In the genomic region with DNA sequence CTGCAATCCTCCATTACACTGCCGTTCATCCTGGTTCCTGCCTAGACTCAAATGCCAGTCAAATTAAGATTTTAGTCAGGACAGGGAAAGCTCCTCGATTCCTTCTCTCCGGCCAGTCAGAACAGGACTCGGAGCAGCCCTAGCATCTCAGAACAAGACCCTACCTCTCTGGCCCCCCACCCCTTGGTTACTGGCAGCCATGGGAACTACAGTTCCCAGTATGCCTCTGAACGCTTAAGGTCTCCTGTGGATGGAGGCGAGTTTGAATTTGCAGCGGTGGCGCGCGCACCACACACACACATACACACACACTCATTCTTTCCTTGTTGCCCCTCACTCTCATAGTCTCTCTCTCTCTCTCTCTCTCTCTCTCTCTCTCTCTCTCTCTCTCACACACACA, we compare ENCODE assay signal across 7 mouse cellular contexts. TPM values are rescaled to one million over a fixed set of nuclear protein-coding genes. Genes with fewer than 3 reads are reported as not detected.
DNase-seq lines count a peak whose midpoint lies in the region; ATAC-seq lines count a peak whose summit lies in the region.

No protein-coding gene starts in this region.

- 0 out of 2 replicates have a peak, but pooled peaks cover 10% of the 10 kb centered on the region for H3K27me3 ChIP-seq in embryonic facial prominence, embryonic 12.5 days
- H3K27me3 ChIP-seq in hindbrain, embryonic 16.5 days (replicated peaks; ENCODE audit: control insufficient read depth, insufficient read depth, low read length), result no peaks in the 10 kb centered on the region; the same call in 1 of the 2 replicates
- H3K27me3 ChIP-seq in neural tube, embryonic 11.5 days (ENCODE audit: control insufficient read depth, insufficient read depth, low read length), result no peaks in the 10 kb centered on the region

- H3K9me3 ChIP-seq in embryonic facial prominence, embryonic 12.5 days, result no peaks in the 10 kb centered on the region
- no peaks in the 10 kb centered on the region for H3K9me3 ChIP-seq in hindbrain, embryonic 16.5 days (ENCODE audit: control insufficient read depth, low read length)
- no peaks in the 10 kb centered on the region for H3K9me3 ChIP-seq in neural tube, embryonic 11.5 days (ENCODE audit: control insufficient read depth, low read length)

- H3K4me1 ChIP-seq in embryonic facial prominence, embryonic 12.5 days, result no peaks in the 10 kb centered on the region
- no peaks in the 10 kb centered on the region for H3K4me1 ChIP-seq in hindbrain, embryonic 16.5 days (ENCODE audit: control insufficient read depth, insufficient read depth, low read depth, low read length)
- no peaks in the 10 kb centered on the region for H3K4me1 ChIP-seq in neural tube, embryonic 11.5 days (ENCODE audit: control insufficient read depth, insufficient read depth, low read length)

- WGBS in embryonic facial prominence, embryonic 12.5 days, result 35% methylated on average over 6 of the region's 10 CpGs
- WGBS in hindbrain, embryonic 16.5 days, result 10% methylated on average over 10 of the region's 10 CpGs
- WGBS in neural tube, embryonic 11.5 days, result 30% methylated on average over 10 of the region's 10 CpGs

- no peak; the same call in 1 of the 2 replicates for ATAC-seq in embryonic facial prominence, embryonic 12.5 days (ENCODE audit: insufficient number of reproducible peaks, insufficient read depth, low FRiP score, low TSS enrichment)
- peak; percentile 84 for ATAC-seq in hindbrain, embryonic 16.5 days
- ATAC-seq in neural tube, embryonic 11.5 days (ENCODE audit: insufficient read depth, low FRiP score, low TSS enrichment), result peak; percentile 38; the same call in 1 of the 2 replicates

- H3K4me2 ChIP-seq in embryonic facial prominence, embryonic 12.5 days (replicated peaks), result peak overlapping the region; percentile 51
- peak overlapping the region; percentile 55 for H3K4me2 ChIP-seq in hindbrain, embryonic 16.5 days (ENCODE audit: low read length)
- peak overlapping the region; percentile 34 for H3K4me2 ChIP-seq in neural tube, embryonic 11.5 days (ENCODE audit: low read depth)

- no peak overlapping the region for H3K9ac ChIP-seq in embryonic facial prominence, embryonic 12.5 days
- H3K9ac ChIP-seq in hindbrain, embryonic 16.5 days (ENCODE audit: low read depth, low read length), result peak overlapping the region; percentile 44; the same call in 1 of the 2 replicates
- H3K9ac ChIP-seq in neural tube, embryonic 11.5 days (ENCODE audit: low read length), result no peak overlapping the region

- H3K27ac ChIP-seq in embryonic facial prominence, embryonic 12.5 days, result no peak overlapping the region
- no peak overlapping the region for H3K27ac ChIP-seq in hindbrain, embryonic 16.5 days (ENCODE audit: low read depth, low read length)
- H3K27ac ChIP-seq in neural tube, embryonic 11.5 days (ENCODE audit: low read depth, low read length), result no peak overlapping the region

- DNase-seq in left cerebral cortex, postnatal 36 days (ENCODE audit: low spot score in 2 of 2), result peak; percentile 10 to 17
- no peak for DNase-seq in left cerebral cortex, postnatal 4 days
- peak; percentile 19 for DNase-seq in neural tube, embryonic 11.5 days (ENCODE audit: low spot score)
- no peak for DNase-seq in adrenal gland, adult 8-10 months
- no peak for DNase-seq in urinary bladder, postnatal 14 days (ENCODE audit: low spot score)

- H3K36me3 ChIP-seq in embryonic facial prominence, embryonic 12.5 days, result no peaks in the 10 kb centered on the region
- no peaks in the 10 kb centered on the region for H3K36me3 ChIP-seq in hindbrain, embryonic 16.5 days (ENCODE audit: control insufficient read depth, insufficient read depth, low read length)
- no peaks in the 10 kb centered on the region for H3K36me3 ChIP-seq in neural tube, embryonic 11.5 days (ENCODE audit: control insufficient read depth, insufficient read depth, low read length)

- intact Hi-C loops in left cerebral cortex, postnatal 36 days (cut with DNase I), result loop anchor here (10.0 kb wide), 2 partner anchors 115 to 245 kb away; a partner anchor contains a TSS
- intact Hi-C loops in left cerebral cortex, postnatal 4 days (cut with DNase I), result no loop called here

- peak overlapping the region; percentile 29 for H3K4me3 ChIP-seq in embryonic facial prominence, embryonic 12.5 days
- peak overlapping the region; percentile 31 for H3K4me3 ChIP-seq in hindbrain, embryonic 16.5 days (ENCODE audit: low read length)
- H3K4me3 ChIP-seq in neural tube, embryonic 11.5 days (ENCODE audit: low read depth, low read length), result peak overlapping the region; percentile 20; the same call in 1 of the 2 replicates

RNA-seq across cellular contexts. Expression of a gene that starts 9.8 kb away (rescaled TPM):
- 1 to 10 TPM; 7.2 TPM for total RNA-seq in left cerebral cortex, postnatal 36 days (2021)
- total RNA-seq in left cerebral cortex, postnatal 4 days (2021), result 10 to 100 TPM; 13.5 to 16.3 TPM
- 2.7 and 3.4 TPM in 2 replicates for polyA plus RNA-seq in embryonic facial prominence, embryonic 12.5 days (2016; fragmentation: Nextera tagmentation; extraction: Ambion mirVana)
- polyA plus RNA-seq in hindbrain, embryonic 16.5 days (2015; fragmentation: Nextera tagmentation; extraction: Ambion mirVana), result 38.5 and 45.9 TPM in 2 replicates
- 7.0 and 8.0 TPM in 2 replicates for polyA plus RNA-seq in neural tube, embryonic 11.5 days (2014; fragmentation: Nextera tagmentation; extraction: Ambion mirVana)
- total RNA-seq in adrenal gland, adult 8-10 months (2022), result under 1 TPM in 2 of 4 experiments, not detected in 2; 0.15 to 0.24 TPM

RNA-seq across cellular contexts. Expression of a gene that starts 28.1 kb away (rescaled TPM):
- total RNA-seq in left cerebral cortex, postnatal 36 days (2021), result 100 to 1,000 TPM; 148 to 149 TPM
- total RNA-seq in left cerebral cortex, postnatal 4 days (2021), result 10 to 100 TPM; 91.0 to 98.1 TPM
- polyA plus RNA-seq in embryonic facial prominence, embryonic 12.5 days (2016; fragmentation: Nextera tagmentation; extraction: Ambion mirVana), result 13.4 and 14.2 TPM in 2 replicates
- 10.1 and 12.0 TPM in 2 replicates for polyA plus RNA-seq in hindbrain, embryonic 16.5 days (2015; fragmentation: Nextera tagmentation; extraction: Ambion mirVana)
- 4.8 and 5.1 TPM in 2 replicates for polyA plus RNA-seq in neural tube, embryonic 11.5 days (2014; fragmentation: Nextera tagmentation; extraction: Ambion mirVana)
- total RNA-seq in adrenal gland, adult 8-10 months (2022), result 10 to 100 TPM; 41.6 to 82.2 (median 57.2) TPM

Comparison
In these comparisons a context has a peak if more than half of its experiments do, and no peak if none do; other contexts are left out.
1. DNase-seq: peak in left cerebral cortex, postnatal 36 days (2 of 2) and neural tube, embryonic 11.5 days (single experiment); none in left cerebral cortex, postnatal 4 days (single experiment), adrenal gland, adult 8-10 months (single experiment) and urinary bladder, postnatal 14 days (single experiment).
2. RNA of a gene that starts 9.8 kb away (total RNA-seq): 13.5 to 16.3 TPM in left cerebral cortex, postnatal 4 days and 7.2 TPM in left cerebral cortex, postnatal 36 days; 0.15 to 0.24 TPM in adrenal gland, adult 8-10 months; every median in the first group is over 4 times any median in the second.
3. Peak in every context shown above with its lines, with median percentiles within 50 percentile points of each other: H3K4me2 ChIP-seq and H3K4me3 ChIP-seq.